Mouse (Mus musculus) c-Kit-positive CD71-positive TER-119-positive erythroid progenitor cells, embryonic 14.5 days (primary cell): Measurements from ENCODE around the gene Bbs9.
"Not testable (repeated sequence)": the region's sequence is repeated elsewhere in the genome, so short reads cannot be mapped to it uniquely, and the experiment has no call there.

Experiments
- DNase-seq: peaks from one replicate; pipeline ENCODE4 v3.0.0-alpha.2; 2013; ENCODE audit warnings: low spot score

Bbs9 gene

GRCm38 (mm10) chr9:22475424-22475868 is at the start of gene Bbs9:
Bbs9 (plus strand) TSS chr9:22475715.
- DNase-seq = peak; percentile 87

- no peak for DNase-seq
These were observed 47.4 kb upstream of the Bbs9 start for GRCm38 (mm10) chr9:22428028-22428665.

- no peak for DNase-seq
These were observed 46.7 kb upstream of the Bbs9 start for GRCm38 (mm10) chr9:22428666-22429410.

GRCm38 (mm10) chr9:22429533-22430241 is 45.8 kb upstream of the Bbs9 start:
- DNase-seq = no peak

GRCm38 (mm10) chr9:22430315-22430840 is 45.1 kb upstream of the Bbs9 start:
- DNase-seq = no peak

GRCm38 (mm10) chr9:22433221-22433620 is 42.3 kb upstream of the Bbs9 start:
- no peak for DNase-seq

GRCm38 (mm10) chr9:22434101-22434500 is 41.4 kb upstream of the Bbs9 start:
- DNase-seq = no peak

GRCm38 (mm10) chr9:22438826-22439225 is 36.7 kb upstream of the Bbs9 start:
- no peak for DNase-seq

GRCm38 (mm10) chr9:22443157-22443556 is 32.4 kb upstream of the Bbs9 start:
- DNase-seq = no peak

GRCm38 (mm10) chr9:22445123-22445522 is 30.4 kb upstream of the Bbs9 start:
- DNase-seq = no peak

GRCm38 (mm10) chr9:22447213-22447612 is 28.3 kb upstream of the Bbs9 start:
- no peak for DNase-seq

- DNase-seq = no peak
These were observed 27.1 kb upstream of the Bbs9 start for GRCm38 (mm10) chr9:22448420-22448819.

GRCm38 (mm10) chr9:22449209-22449608 is 26.3 kb upstream of the Bbs9 start:
- DNase-seq = no peak

GRCm38 (mm10) chr9:22452697-22453096 is 22.8 kb upstream of the Bbs9 start:
- DNase-seq = no peak

GRCm38 (mm10) chr9:22453501-22453924 is 22.0 kb upstream of the Bbs9 start:
- peak; percentile 62 for DNase-seq

- DNase-seq = not testable (repeated sequence)
These were observed 21.5 kb upstream of the Bbs9 start, which contains the start of gene Gm17545 for GRCm38 (mm10) chr9:22453990-22454389. Gm17545 (plus strand) TSS chr9:22454290.

- no peak for DNase-seq
These were observed 20.5 kb upstream of the Bbs9 start for GRCm38 (mm10) chr9:22455041-22455440.

- DNase-seq = no peak
These were observed 18.2 kb upstream of the Bbs9 start for GRCm38 (mm10) chr9:22457142-22457835.

GRCm38 (mm10) chr9:22461946-22462345 is 13.6 kb upstream of the Bbs9 start:
- DNase-seq = no peak

- DNase-seq = no peak
These were observed 9.3 kb upstream of the Bbs9 start for GRCm38 (mm10) chr9:22466212-22466611.

- peak; percentile 53 for DNase-seq
These were observed 7.9 kb upstream of the Bbs9 start for GRCm38 (mm10) chr9:22467371-22468169.
